Comparison of ENCODE assay signal across 8 mouse cellular contexts in genomic region chr2:4517553-4518125, GRCm38 (mm10).
DNase-seq lines count a peak whose midpoint lies in the region; ATAC-seq lines count a peak whose summit lies in the region.

No protein-coding gene starts in this region.

- peak; percentile 10 for DNase-seq in 3T3-L1 (ENCODE audit: low read depth, low spot score)
- DNase-seq in brain, adult 2 months (ENCODE audit: low read depth, low spot score): peak; percentile 42
- peak; percentile 70 for DNase-seq in gastrocnemius, postnatal 25 days
- DNase-seq in naive thymus-derived CD4-positive, alpha-beta T cell, adult 2 months (ENCODE audit: low read depth): peak; percentile 11
- DNase-seq in T-cell, adult 2 months (ENCODE audit: low spot score): no peak
- DNase-seq in layer of hippocampus, adult 11-12 months (ENCODE audit: low spot score): no peak

- peak overlapping the region; percentile 67 for H3K27ac ChIP-seq in hindbrain, embryonic 16.5 days (ENCODE audit: low read depth, low read length)
- no peak overlapping the region for H3K27ac ChIP-seq in liver, embryonic 12.5 days

- H3K9me3 ChIP-seq in hindbrain, embryonic 16.5 days (ENCODE audit: control insufficient read depth, low read length): no peaks in the 10 kb centered on the region
- H3K9me3 ChIP-seq in liver, embryonic 12.5 days (replicated peaks): no peaks in the 10 kb centered on the region

- H3K4me1 ChIP-seq in hindbrain, embryonic 16.5 days (ENCODE audit: control insufficient read depth, insufficient read depth, low read depth, low read length): peaks cover 11% of the 10 kb centered on the region
- peaks cover 4% of the 10 kb centered on the region; the same call in 1 of the 2 replicates for H3K4me1 ChIP-seq in liver, embryonic 12.5 days

- 44% methylated on average over 7 of the region's 7 CpGs for WGBS in hindbrain, embryonic 16.5 days
- WGBS in liver, embryonic 12.5 days (ENCODE audit: insufficient replicate concordance): 31% methylated on average over 7 of the region's 7 CpGs

- no peak overlapping the region for H3K4me3 ChIP-seq in hindbrain, embryonic 16.5 days (ENCODE audit: low read length)
- H3K4me3 ChIP-seq in liver, embryonic 12.5 days: no peak overlapping the region

- peaks cover 6% of the 10 kb centered on the region for H3K36me3 ChIP-seq in hindbrain, embryonic 16.5 days (ENCODE audit: control insufficient read depth, insufficient read depth, low read length)
- H3K36me3 ChIP-seq in liver, embryonic 12.5 days: no peaks in the 10 kb centered on the region

- H3K27me3 ChIP-seq in hindbrain, embryonic 16.5 days (replicated peaks; ENCODE audit: control insufficient read depth, insufficient read depth, low read length): no peaks in the 10 kb centered on the region
- peaks cover 2% of the 10 kb centered on the region; the same call in 1 of the 2 replicates for H3K27me3 ChIP-seq in liver, embryonic 12.5 days (replicated peaks)

- H3K4me2 ChIP-seq in hindbrain, embryonic 16.5 days (ENCODE audit: low read length): no peak overlapping the region
- H3K4me2 ChIP-seq in liver, embryonic 12.5 days: no peak overlapping the region

- no peak overlapping the region for H3K9ac ChIP-seq in hindbrain, embryonic 16.5 days (ENCODE audit: low read depth, low read length)
- H3K9ac ChIP-seq in liver, embryonic 12.5 days: no peak overlapping the region

- peak; percentile 67 for ATAC-seq in hindbrain, embryonic 16.5 days
- peak; percentile 57 for ATAC-seq in liver, embryonic 12.5 days

Comparison
In these comparisons a context has a peak if more than half of its experiments do, and no peak if none do; other contexts are left out.
1. DNase-seq: peak in 3T3-L1 (single experiment), brain, adult 2 months (single experiment), gastrocnemius, postnatal 25 days (single experiment) and naive thymus-derived CD4-positive, alpha-beta T cell, adult 2 months (single experiment); none in T-cell, adult 2 months (single experiment) and layer of hippocampus, adult 11-12 months (single experiment).